Mouse (Mus musculus) hindbrain, embryonic 11.5 days (tissue): ENCODE measurements around the gene Hsf2bp. TPM values are rescaled to one million over a fixed set of nuclear protein-coding genes. Genes with fewer than 3 reads are reported as not detected.

ENCODE experiments used
- ATAC-seq: fragments of 200-750 bp; cut with Nextera tagmentation; 2 replicates; pipeline ENCODE4 v1.8.0; 2017; ENCODE audit warnings: mild to moderate bottlenecking, moderate TSS enrichment, moderate library complexity; ENCODE audit not compliant: low FRiP score
- DNase-seq: peaks from one replicate; pipeline ENCODE4 v3.0.0-alpha.2; 2015; ENCODE audit warnings: low spot score
- H3K27ac ChIP-seq: fragments of 300-500 bp; sonication (generic); 2 replicates; pipeline ENCODE4 v1.5.1; 2014; ENCODE audit warnings: mild to moderate bottlenecking, low read depth, low read length
- H3K27me3 ChIP-seq: fragments of 300-500 bp; sonication (generic); 2 replicates; pipeline ENCODE4 v1.6.1; 2014; ENCODE audit warnings: mild to moderate bottlenecking, low read length, moderate library complexity, mixed read lengths; ENCODE audit not compliant: control insufficient read depth, insufficient read depth
- H3K36me3 ChIP-seq: fragments of 300-500 bp; sonication (generic); 2 replicates; pipeline ENCODE4 v1.6.1; 2014; ENCODE audit warnings: mild to moderate bottlenecking, low read length, moderate library complexity, mixed read lengths; ENCODE audit not compliant: control insufficient read depth, insufficient read depth
- H3K4me1 ChIP-seq: fragments of 300-500 bp; sonication (generic); replicated peaks from 2 replicates; pipeline ENCODE4 v1.6.1; 2014; ENCODE audit warnings: low read length, mixed read lengths; ENCODE audit not compliant: control insufficient read depth, insufficient read depth
- H3K4me2 ChIP-seq: fragments of 300-500 bp; sonication (generic); replicated peaks from 2 replicates; pipeline ENCODE4 v1.6.1; 2014; ENCODE audit warnings: mild to moderate bottlenecking, low read depth, low read length
- H3K4me3 ChIP-seq: fragments of 300-500 bp; sonication (generic); 2 replicates; pipeline ENCODE4 v1.5.1; 2014; ENCODE audit warnings: low read depth, low read length
- H3K9ac ChIP-seq: fragments of 300-500 bp; sonication (generic); 2 replicates; pipeline ENCODE4 v1.6.1; 2014; ENCODE audit warnings: low read depth, low read length
- H3K9me3 ChIP-seq: fragments of 300-500 bp; sonication (generic); 2 replicates; pipeline ENCODE4 v1.6.1; 2016; ENCODE audit warnings: low read length; ENCODE audit not compliant: control insufficient read depth
- WGBS: fragments of 180-500 bp; shearing (Covaris S2); extraction: QIAGEN DNeasy Blood & Tissue Kit; methylation state at CpG from one replicate; pipeline ENCODE4 v1.1.7; 2014; 5-methylcytosine and 5-hydroxymethylcytosine counted together
- polyA plus RNA-seq: library from polyadenylated mRNA; unstranded; fragments of >200 nt; fragmentation: Nextera tagmentation; extraction: Ambion mirVana; gene quantifications from 2 replicates; pipeline ENCODE4 v1.2.1, GENCODE M21; 2014

The Hsf2bp gene
- polyA plus RNA-seq, 1 experiment from 2014 or later = 0.57 TPM

DNA sequence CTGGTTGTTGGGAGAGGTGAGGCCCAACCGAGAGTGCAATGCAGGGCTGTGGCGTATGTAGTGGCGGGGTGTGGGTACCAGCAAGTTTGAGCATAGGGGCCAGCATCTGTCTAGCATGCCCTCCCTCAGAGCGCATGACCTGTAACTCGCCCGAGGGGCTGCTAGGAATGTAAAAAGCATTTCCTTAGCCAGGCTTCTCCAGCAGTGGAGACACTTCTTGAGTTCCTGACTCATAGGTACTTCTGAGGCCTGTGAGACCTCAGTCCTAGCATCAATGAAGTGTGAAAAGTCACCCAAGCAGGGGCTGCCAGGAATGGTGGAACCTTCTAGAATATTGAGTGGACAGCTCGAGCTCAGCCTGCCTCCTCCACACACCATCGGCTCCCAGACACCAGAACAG, 117.8 kb downstream of the Hsf2bp start:
- H3K4me2 ChIP-seq = no peak overlapping the region
- WGBS = 87% methylated on average over 8 of the region's 8 CpGs
- H3K27me3 ChIP-seq = no peaks in the 10 kb centered on the region
- H3K9ac ChIP-seq = no peak overlapping the region
- no peaks in the 10 kb centered on the region; the same call in 1 of the 2 replicates for H3K4me1 ChIP-seq
- no peak overlapping the region for H3K4me3 ChIP-seq
- no peak overlapping the region for H3K27ac ChIP-seq
- DNase-seq = no peak
- no peaks in the 10 kb centered on the region for H3K9me3 ChIP-seq
- ATAC-seq = no peak
- H3K36me3 ChIP-seq = no peaks in the 10 kb centered on the region

DNA sequence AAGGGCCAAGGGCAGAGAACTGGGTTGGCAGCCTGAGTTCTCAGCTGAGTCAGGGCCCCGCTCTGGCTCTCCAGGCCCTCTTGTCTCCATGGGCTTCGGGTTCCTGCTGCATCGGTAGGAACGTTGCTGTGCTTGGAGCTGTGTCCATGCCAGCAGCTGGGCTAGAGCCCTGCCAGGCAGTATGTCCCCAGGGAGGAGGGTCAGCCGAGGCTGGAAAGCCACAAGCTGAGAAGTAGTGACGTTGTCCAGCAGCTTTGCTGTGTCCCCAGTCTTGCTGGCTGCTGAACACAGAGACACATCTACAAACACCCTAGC, 119.7 kb downstream of the Hsf2bp start:
- no peaks in the 10 kb centered on the region for H3K9me3 ChIP-seq
- H3K4me1 ChIP-seq = no peaks in the 10 kb centered on the region; the same call in 1 of the 2 replicates
- no peak overlapping the region for H3K9ac ChIP-seq
- no peaks in the 10 kb centered on the region for H3K36me3 ChIP-seq
- ATAC-seq (no peak), DNase-seq (no peak)
- 82% methylated on average over 6 of the region's 6 CpGs for WGBS
- no peaks in the 10 kb centered on the region for H3K27me3 ChIP-seq
- no peak overlapping the region for H3K27ac ChIP-seq
- no peak overlapping the region for H3K4me2 ChIP-seq
- no peak overlapping the region for H3K4me3 ChIP-seq

DNA sequence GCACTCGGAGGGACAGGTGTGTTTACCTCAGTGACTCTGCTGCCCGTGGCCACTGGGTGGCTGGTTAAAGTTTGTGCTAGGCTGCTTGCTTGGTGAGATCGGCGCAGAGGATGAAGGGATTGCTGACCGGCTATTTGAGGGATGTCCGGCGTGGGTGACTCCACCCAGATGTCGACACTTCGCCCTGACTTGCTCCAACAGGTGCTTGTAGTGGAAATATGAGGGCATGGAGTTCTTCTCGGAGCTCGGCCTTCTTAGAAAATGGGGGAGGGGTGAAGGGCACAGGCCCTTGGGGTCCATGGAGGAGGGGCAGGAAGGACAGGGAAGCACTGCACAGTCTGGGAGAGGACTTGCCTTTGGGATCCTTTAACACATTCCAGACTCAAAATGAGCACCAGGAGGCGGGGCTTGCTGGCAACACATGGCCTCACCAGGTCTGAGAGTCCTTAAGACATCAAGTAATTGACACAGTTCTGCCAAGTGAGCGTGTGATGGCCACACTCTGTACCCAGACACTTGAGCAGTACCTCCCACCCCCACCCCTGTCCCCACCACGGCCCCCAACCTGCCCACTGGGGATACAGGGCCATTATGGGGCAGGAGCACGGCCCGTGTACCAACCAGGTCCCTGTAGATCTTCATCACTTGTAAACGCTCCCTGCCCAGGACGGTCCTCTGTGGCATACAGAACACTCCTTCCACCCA, 120.2 kb downstream of the Hsf2bp start:
- no peak overlapping the region for H3K27ac ChIP-seq
- DNase-seq (no peak), ATAC-seq (no peak)
- no peak overlapping the region for H3K4me2 ChIP-seq
- no peak overlapping the region for H3K4me3 ChIP-seq
- no peaks in the 10 kb centered on the region for H3K9me3 ChIP-seq
- no peaks in the 10 kb centered on the region for H3K27me3 ChIP-seq
- H3K36me3 ChIP-seq = no peaks in the 10 kb centered on the region
- 81% methylated on average over 18 of the region's 18 CpGs for WGBS
- H3K4me1 ChIP-seq = no peaks in the 10 kb centered on the region; the same call in 1 of the 2 replicates
- no peak overlapping the region for H3K9ac ChIP-seq

DNA sequence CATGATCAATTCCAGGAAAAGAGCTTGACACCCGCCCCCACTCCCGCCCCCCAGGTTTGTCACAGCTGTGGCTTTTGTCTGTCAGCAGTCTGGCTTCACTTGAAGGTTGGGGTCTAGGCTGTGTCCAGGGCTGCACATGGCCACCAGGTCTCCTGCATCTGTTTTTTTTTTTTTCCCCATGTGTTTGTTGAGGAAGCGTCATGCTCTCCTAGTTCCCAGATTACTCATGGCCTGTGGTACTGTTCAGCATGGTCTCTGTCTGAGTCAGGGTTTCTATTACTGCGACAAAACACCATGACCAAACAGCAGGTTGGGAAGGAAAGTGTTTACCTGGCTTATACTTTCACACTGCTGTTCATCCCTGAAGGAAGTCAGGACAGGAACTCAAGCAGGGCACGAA, 121.8 kb downstream of the Hsf2bp start:
- WGBS = 84% methylated on average over 5 of the region's 5 CpGs
- DNase-seq = no peak

DNA sequence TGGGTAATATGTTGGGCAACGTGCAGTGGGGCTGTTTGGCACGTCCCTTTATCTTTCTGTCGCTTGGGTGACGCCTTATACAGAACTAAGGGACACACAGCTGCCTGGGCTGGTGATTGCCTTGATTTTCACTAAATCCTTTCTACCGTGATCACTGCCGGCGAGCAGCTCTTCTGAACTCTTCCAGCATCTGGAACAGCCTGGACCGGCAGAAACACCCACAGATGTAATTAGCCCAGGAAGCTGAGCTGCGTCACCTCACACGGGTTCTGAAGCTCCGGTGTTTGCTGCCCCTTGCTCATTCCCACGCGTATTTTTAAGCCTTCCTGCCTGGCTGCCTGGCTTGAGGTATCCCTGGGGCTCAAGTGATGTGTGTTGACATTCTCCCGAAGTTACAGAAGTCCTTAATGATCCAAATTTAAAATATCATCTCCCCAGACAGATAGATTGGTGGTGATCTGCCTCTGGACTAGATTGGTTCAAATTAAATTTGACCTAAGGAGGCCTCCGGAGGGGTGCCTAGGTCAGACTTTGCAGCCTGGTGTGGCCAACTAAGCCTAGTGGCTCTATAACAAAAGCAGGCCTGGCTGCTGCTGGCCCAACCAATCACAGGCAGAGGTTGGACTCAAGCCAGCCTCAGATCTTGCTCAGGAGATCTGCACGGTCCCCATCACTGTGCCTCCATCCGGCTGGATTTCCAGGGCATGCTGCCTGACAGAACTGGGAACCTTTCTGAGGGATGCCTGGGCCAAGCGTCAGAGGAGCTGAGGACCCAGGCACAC, 123.1 kb downstream of the Hsf2bp start:
- Histone ChIP-seq H3K36me3 (no peaks in the 10 kb centered on the region), H3K4me2 (no peak overlapping the region), H3K4me3 (no peak overlapping the region), H3K9me3 (no peaks in the 10 kb centered on the region), H3K27me3 (no peaks in the 10 kb centered on the region), H3K9ac (no peak overlapping the region), H3K4me1 (no peaks in the 10 kb centered on the region), H3K27ac (no peak overlapping the region)
- no peak for ATAC-seq
- DNase-seq = no peak
- 66% methylated on average over 18 of the region's 18 CpGs for WGBS

More for the DNA sequence above, 121.8 kb downstream of the Hsf2bp start:
- Histone ChIP-seq H3K27ac (no peak overlapping the region), H3K4me1 (no peaks in the 10 kb centered on the region), H3K4me2 (no peak overlapping the region), H3K9me3 (no peaks in the 10 kb centered on the region), H3K4me3 (no peak overlapping the region), H3K27me3 (no peaks in the 10 kb centered on the region), H3K9ac (no peak overlapping the region), H3K36me3 (no peaks in the 10 kb centered on the region)
- ATAC-seq = no peak

DNA sequence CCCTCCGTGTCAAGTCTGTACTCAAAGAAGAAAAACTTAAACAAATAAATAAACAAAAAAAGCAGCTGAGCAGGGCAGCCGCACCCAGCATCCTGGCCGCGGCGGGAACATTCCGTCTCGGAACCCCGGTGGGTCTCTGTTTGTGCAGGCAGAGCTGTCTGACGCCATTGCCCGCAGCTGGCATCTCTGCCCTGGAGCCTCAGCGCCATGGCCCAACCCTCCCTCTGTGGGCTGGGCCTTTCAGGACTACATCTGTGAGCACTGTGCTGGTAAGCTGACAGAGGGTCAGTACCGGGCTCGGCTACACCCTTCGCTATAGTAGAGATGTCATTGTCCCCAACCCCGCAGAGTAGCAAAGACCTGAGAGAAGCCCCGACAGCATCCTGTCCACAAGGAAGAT, 123.8 kb downstream of the Hsf2bp start:
- Histone ChIP-seq H3K9me3 (no peaks in the 10 kb centered on the region), H3K27me3 (no peaks in the 10 kb centered on the region), H3K9ac (no peak overlapping the region), H3K4me1 (no peaks in the 10 kb centered on the region), H3K4me2 (no peak overlapping the region), H3K36me3 (no peaks in the 10 kb centered on the region), H3K27ac (no peak overlapping the region), H3K4me3 (no peak overlapping the region)
- WGBS = 73% methylated on average over 16 of the region's 16 CpGs
- ATAC-seq (no peak), DNase-seq (no peak)

DNA sequence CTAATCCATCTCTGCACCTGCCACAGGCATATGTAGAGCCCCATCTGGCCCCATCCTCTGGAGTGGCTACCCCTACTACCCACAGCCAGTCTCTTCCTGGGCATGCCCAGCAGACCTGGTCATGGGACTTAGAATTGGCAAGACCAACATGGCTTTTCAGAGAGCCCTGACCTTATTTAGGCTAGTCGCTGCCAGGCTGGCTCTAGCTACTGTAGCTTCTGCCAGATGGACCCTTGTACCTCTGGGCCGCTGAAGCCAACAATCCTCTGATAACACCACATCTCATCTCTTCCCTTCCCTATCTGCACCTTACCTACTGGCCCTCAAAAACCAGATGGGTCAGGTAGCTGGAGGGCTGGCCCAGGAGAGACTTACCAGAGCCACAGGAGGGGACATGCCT, 127.2 kb downstream of the Hsf2bp start:
- DNase-seq (no peak), ATAC-seq (no peak)
- Histone ChIP-seq H3K9me3 (no peaks in the 10 kb centered on the region), H3K4me3 (no peak overlapping the region), H3K27me3 (no peaks in the 10 kb centered on the region), H3K27ac (no peak overlapping the region), H3K4me1 (0 out of 2 replicates have a peak, but pooled peaks cover 2% of the 10 kb centered on the region), H3K4me2 (no peak overlapping the region), H3K36me3 (no peaks in the 10 kb centered on the region), H3K9ac (no peak overlapping the region)
- 94% methylated on average over 2 of the region's 2 CpGs for WGBS

DNA sequence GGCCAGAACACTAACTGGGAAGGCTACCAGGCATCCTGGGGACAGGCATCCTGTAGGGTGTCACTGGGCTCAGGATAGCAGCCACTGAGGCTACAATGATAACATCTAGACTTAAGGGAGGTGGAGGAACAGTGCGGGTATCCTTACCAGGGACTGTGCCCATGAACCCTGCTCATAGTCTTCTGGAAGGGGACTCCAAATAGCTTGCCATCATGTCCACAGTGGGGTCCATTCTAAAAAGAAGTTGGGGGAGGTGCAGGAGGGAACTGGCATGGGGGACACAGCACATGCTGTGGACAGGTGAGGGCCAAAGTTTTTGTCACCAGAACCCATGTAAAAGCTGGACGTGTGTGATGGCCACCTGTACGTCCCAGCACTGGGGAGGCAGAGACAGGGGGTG, 129.7 kb downstream of the Hsf2bp start:
- WGBS = 90% methylated on average over 3 of the region's 3 CpGs
- no peaks in the 10 kb centered on the region for H3K9me3 ChIP-seq

DNA sequence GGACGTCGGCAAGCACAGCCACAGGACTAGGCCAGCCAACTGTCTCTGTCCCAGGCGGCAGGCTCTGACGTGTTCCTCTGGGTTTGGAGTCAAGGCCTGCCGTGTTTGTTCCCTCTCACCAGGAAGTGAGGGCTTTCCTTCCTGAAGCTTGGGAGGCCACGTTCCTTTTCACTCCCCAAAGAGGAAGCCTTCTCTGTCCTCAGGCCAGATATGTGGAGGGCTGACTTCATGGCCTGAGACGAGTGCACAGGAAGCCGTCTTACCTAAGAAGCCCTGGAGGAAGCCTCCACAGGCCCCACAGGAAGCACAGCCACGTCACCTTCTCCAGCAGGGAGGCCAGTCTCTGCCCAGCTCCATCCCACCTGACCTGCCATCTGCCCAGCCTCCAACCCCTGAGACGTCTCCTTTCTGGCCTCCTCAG, 130.3 kb downstream of the Hsf2bp start:
- Histone ChIP-seq H3K9ac (no peak overlapping the region), H3K4me2 (no peak overlapping the region), H3K4me1 (0 out of 2 replicates have a peak, but pooled peaks cover 2% of the 10 kb centered on the region), H3K36me3 (no peaks in the 10 kb centered on the region), H3K9me3 (no peaks in the 10 kb centered on the region), H3K4me3 (no peak overlapping the region), H3K27ac (no peak overlapping the region), H3K27me3 (no peaks in the 10 kb centered on the region)
- no peak for ATAC-seq
- no peak for DNase-seq
- WGBS = 68% methylated on average over 10 of the region's 10 CpGs

More for the DNA sequence above, 129.7 kb downstream of the Hsf2bp start:
- Histone ChIP-seq H3K4me1 (0 out of 2 replicates have a peak, but pooled peaks cover 2% of the 10 kb centered on the region), H3K36me3 (no peaks in the 10 kb centered on the region), H3K4me2 (no peak overlapping the region), H3K4me3 (no peak overlapping the region), H3K27ac (no peak overlapping the region), H3K9ac (no peak overlapping the region), H3K27me3 (no peaks in the 10 kb centered on the region)
- no peak for DNase-seq
- ATAC-seq = no peak
